Mouse (Mus musculus): ENCODE data around the gene Cdh26. TPM values are rescaled to one million over a fixed set of nuclear protein-coding genes. Genes with fewer than 3 reads are reported as not detected.

Cdh26 gene
- 0.40 and 0.55 TPM in 2 replicates for polyA plus RNA-seq (2014; fragmentation: Nextera tagmentation; extraction: Ambion mirVana)

- no peaks in the 10 kb centered on the region for H3K27me3 ChIP-seq (ENCODE audit: control insufficient read depth, insufficient read depth, low read length)
- H3K4me1 ChIP-seq (ENCODE audit: control insufficient read depth, insufficient read depth, low read length): no peaks in the 10 kb centered on the region
- no peak within 1 kb of the TSS for H3K27ac ChIP-seq (replicated peaks; ENCODE audit: low read depth, low read length)
- no peak within 1 kb of the TSS for H3K4me3 ChIP-seq (ENCODE audit: low read depth, low read length)
- 96% methylated on average over 4 of the region's 4 CpGs for WGBS
- DNase-seq (ENCODE audit: low spot score) (no peak), ATAC-seq (ENCODE audit: insufficient number of reproducible peaks, low FRiP score, low TSS enrichment, low read depth) (no peak)
- H3K36me3 ChIP-seq (ENCODE audit: control insufficient read depth, insufficient read depth, low read length): no peaks in the 10 kb centered on the region
- H3K4me2 ChIP-seq (ENCODE audit: low read depth, severe bottlenecking): no peak within 1 kb of the TSS
- no peak within 1 kb of the TSS for H3K9ac ChIP-seq (ENCODE audit: low read length)
- H3K9me3 ChIP-seq (ENCODE audit: control insufficient read depth, low read length): no peaks in the 10 kb centered on the region
These were observed at the start of gene Cdh26 for GRCm38 (mm10) chr2:178430231-178430630. Cdh26 (plus strand) TSS chr2:178430531.

DNA sequence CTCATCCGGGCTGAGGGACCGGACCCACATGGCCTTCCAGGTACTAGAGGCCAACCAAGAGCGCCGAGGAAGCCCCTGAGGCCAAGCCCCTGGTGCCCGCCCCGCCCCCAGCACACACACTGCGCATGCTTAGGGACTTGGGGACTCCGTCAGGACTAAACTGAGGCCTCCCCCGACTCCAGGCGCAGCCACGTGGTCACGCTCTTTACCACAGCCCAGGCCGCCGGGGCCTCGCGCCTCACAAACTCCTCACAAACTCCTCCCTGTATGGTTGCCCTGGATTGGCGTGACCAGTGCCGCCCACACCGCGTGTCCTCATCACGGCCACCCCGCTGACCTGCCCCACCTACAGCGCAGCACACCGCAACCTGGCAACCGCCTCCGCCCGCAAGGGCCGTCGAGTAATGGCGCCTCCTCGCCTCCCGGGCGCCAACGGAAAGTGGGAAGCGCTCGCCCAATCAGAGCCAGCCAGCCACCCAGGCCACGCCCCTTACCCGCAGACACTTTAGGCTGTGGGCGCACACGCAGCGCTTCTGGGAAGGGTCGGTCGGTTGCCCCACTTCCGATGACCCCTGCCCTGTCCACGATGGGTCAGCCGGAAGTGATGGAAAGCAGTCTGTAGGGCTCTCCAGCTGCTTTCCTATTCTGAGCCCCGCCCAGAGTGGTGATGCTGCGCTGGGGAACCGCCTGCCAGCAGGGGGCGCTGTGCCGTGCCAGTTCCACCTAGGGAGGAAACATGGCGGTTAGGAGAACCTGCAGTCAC lies 23.1 kb upstream of the Cdh26 start, which contains the start of gene Sycp2:
Gene Sycp2 (minus strand): TSS at position 633 of the 763 bp plus-strand sequence.
- Histone ChIP-seq H3K27me3 (ENCODE audit: control insufficient read depth, insufficient read depth, low read length) (no peaks in the 10 kb centered on the region), H3K4me3 (ENCODE audit: low read depth, low read length) (no peak within 1 kb of the TSS), H3K9me3 (ENCODE audit: control insufficient read depth, low read length) (peaks cover 4% of the 10 kb centered on the region; the same call in 1 of the 2 replicates), H3K36me3 (ENCODE audit: control insufficient read depth, insufficient read depth, low read length) (no peaks in the 10 kb centered on the region), H3K4me1 (ENCODE audit: control insufficient read depth, insufficient read depth, low read length) (no peaks in the 10 kb centered on the region), H3K9ac (ENCODE audit: low read length) (no peak within 1 kb of the TSS), H3K4me2 (ENCODE audit: low read depth, severe bottlenecking) (no peak within 1 kb of the TSS), H3K27ac (replicated peaks; ENCODE audit: low read depth, low read length) (no peak within 1 kb of the TSS)
- 79% methylated on average over 51 of the region's 52 CpGs for WGBS
- peak; percentile 74 for ATAC-seq (ENCODE audit: insufficient number of reproducible peaks, low FRiP score, low TSS enrichment, low read depth)
- DNase-seq (ENCODE audit: low spot score): peak; percentile 25

- DNase-seq (ENCODE audit: low spot score) (no peak), ATAC-seq (ENCODE audit: insufficient number of reproducible peaks, low FRiP score, low TSS enrichment, low read depth) (no peak)
- H3K9ac ChIP-seq (ENCODE audit: low read length): no peak overlapping the region
- no peak overlapping the region for H3K4me2 ChIP-seq (ENCODE audit: low read depth, severe bottlenecking)
- no peak overlapping the region for H3K27ac ChIP-seq (replicated peaks; ENCODE audit: low read depth, low read length)
- H3K4me1 ChIP-seq (ENCODE audit: control insufficient read depth, insufficient read depth, low read length): peaks cover 7% of the 10 kb centered on the region
- H3K4me3 ChIP-seq (ENCODE audit: low read depth, low read length): no peak overlapping the region
- H3K36me3 ChIP-seq (ENCODE audit: control insufficient read depth, insufficient read depth, low read length): no peaks in the 10 kb centered on the region
- peaks cover 9% of the 10 kb centered on the region for H3K27me3 ChIP-seq (ENCODE audit: control insufficient read depth, insufficient read depth, low read length)
- peaks cover 4% of the 10 kb centered on the region; the same call in 1 of the 2 replicates for H3K9me3 ChIP-seq (ENCODE audit: control insufficient read depth, low read length)
- WGBS: 53% methylated on average over 1 of the region's 1 CpGs
These were observed 21.3 kb upstream of the Cdh26 start for GRCm38 (mm10) chr2:178409024-178409423.

- Histone ChIP-seq H3K4me1 (ENCODE audit: control insufficient read depth, insufficient read depth, low read length) (peaks cover 9% of the 10 kb centered on the region), H3K4me3 (ENCODE audit: low read depth, low read length) (no peak overlapping the region), H3K27ac (replicated peaks; ENCODE audit: low read depth, low read length) (no peak overlapping the region), H3K4me2 (ENCODE audit: low read depth, severe bottlenecking) (no peak overlapping the region), H3K36me3 (ENCODE audit: control insufficient read depth, insufficient read depth, low read length) (no peaks in the 10 kb centered on the region), H3K9ac (ENCODE audit: low read length) (no peak overlapping the region), H3K9me3 (ENCODE audit: control insufficient read depth, low read length) (peaks cover 4% of the 10 kb centered on the region; the same call in 1 of the 2 replicates), H3K27me3 (ENCODE audit: control insufficient read depth, insufficient read depth, low read length) (peaks cover 9% of the 10 kb centered on the region)
- WGBS: 85% methylated on average over 6 of the region's 6 CpGs
- no peak for ATAC-seq (ENCODE audit: insufficient number of reproducible peaks, low FRiP score, low TSS enrichment, low read depth)
- peak; percentile 7 for DNase-seq (ENCODE audit: low spot score)
These were observed 20.0 kb upstream of the Cdh26 start for GRCm38 (mm10) chr2:178410286-178410685.

- H3K4me2 ChIP-seq (ENCODE audit: low read depth, severe bottlenecking): no peak overlapping the region
- H3K9ac ChIP-seq (ENCODE audit: low read length): no peak overlapping the region
- ATAC-seq (ENCODE audit: insufficient number of reproducible peaks, low FRiP score, low TSS enrichment, low read depth): no peak
- peaks cover 9% of the 10 kb centered on the region for H3K27me3 ChIP-seq (ENCODE audit: control insufficient read depth, insufficient read depth, low read length)
- H3K9me3 ChIP-seq (ENCODE audit: control insufficient read depth, low read length): no peaks in the 10 kb centered on the region
- H3K4me3 ChIP-seq (ENCODE audit: low read depth, low read length): no peak overlapping the region
- no peaks in the 10 kb centered on the region for H3K36me3 ChIP-seq (ENCODE audit: control insufficient read depth, insufficient read depth, low read length)
- peak; percentile 21 for DNase-seq (ENCODE audit: low spot score)
- H3K4me1 ChIP-seq (ENCODE audit: control insufficient read depth, insufficient read depth, low read length): peaks cover 9% of the 10 kb centered on the region
- no peak overlapping the region for H3K27ac ChIP-seq (replicated peaks; ENCODE audit: low read depth, low read length)
- 73% methylated on average over 6 of the region's 6 CpGs for WGBS
These were observed 17.7 kb upstream of the Cdh26 start for GRCm38 (mm10) chr2:178412598-178412997.

GRCm38 (mm10) chr2:178413081-178413480 lies 17.2 kb upstream of the Cdh26 start:
- DNase-seq (ENCODE audit: low spot score) (no peak), ATAC-seq (ENCODE audit: insufficient number of reproducible peaks, low FRiP score, low TSS enrichment, low read depth) (no peak)
- Histone ChIP-seq H3K4me3 (ENCODE audit: low read depth, low read length) (peak overlapping the region; percentile 61; the same call in 1 of the 2 replicates), H3K27ac (replicated peaks; ENCODE audit: low read depth, low read length) (no peak overlapping the region), H3K27me3 (ENCODE audit: control insufficient read depth, insufficient read depth, low read length) (peaks cover 9% of the 10 kb centered on the region), H3K4me1 (ENCODE audit: control insufficient read depth, insufficient read depth, low read length) (peaks cover 9% of the 10 kb centered on the region), H3K4me2 (ENCODE audit: low read depth, severe bottlenecking) (peak overlapping the region; percentile 99), H3K9ac (ENCODE audit: low read length) (no peak overlapping the region), H3K36me3 (ENCODE audit: control insufficient read depth, insufficient read depth, low read length) (no peaks in the 10 kb centered on the region), H3K9me3 (ENCODE audit: control insufficient read depth, low read length) (no peaks in the 10 kb centered on the region)
- WGBS: 61% methylated on average over 13 of the region's 13 CpGs

DNA sequence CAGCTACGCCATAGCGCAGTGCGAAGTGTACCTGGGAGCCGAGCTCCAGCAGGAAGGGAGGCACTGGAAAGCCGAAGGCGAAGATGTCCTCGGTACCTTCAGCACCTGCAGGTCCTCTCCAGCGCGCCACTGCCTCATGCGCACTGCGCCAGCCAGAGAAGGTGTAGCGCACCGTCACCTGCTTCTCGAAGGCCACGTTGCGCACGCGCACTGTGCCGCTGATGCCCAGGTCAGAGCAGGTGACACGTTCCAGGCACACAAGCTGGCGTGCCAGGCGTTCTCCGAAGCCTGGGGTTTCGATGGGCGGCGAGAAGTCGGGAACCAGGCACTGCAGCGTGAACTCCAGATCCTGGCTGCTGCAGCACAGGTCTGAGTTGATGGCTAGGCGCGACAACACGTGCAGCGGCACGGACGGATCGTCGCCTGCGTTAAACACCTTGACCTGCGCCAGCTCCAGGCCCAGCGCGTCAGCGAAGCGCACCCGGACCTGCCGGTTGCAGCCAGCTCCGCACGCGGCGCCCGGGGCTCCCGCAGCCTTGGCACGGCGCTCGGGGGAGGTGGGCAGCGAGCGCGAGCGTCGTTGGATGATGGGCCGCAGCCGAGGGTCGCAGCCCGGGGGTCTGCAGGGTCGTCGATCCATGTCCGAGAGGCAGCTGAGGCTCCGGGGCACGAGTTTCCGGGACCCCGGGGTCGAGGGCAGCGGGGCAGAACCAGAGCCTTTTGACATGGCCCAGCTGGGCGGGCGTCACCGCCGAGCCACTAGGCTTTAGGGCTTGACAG lies 16.7 kb upstream of the Cdh26 start:
- H3K27ac ChIP-seq (replicated peaks; ENCODE audit: low read depth, low read length): no peak overlapping the region

More for the DNA sequence above, 16.7 kb upstream of the Cdh26 start:
- H3K36me3 ChIP-seq (ENCODE audit: control insufficient read depth, insufficient read depth, low read length): no peaks in the 10 kb centered on the region
- peak overlapping the region; percentile 99 for H3K4me2 ChIP-seq (ENCODE audit: low read depth, severe bottlenecking)
- DNase-seq (ENCODE audit: low spot score) (peak; percentile 44), ATAC-seq (ENCODE audit: insufficient number of reproducible peaks, low FRiP score, low TSS enrichment, low read depth) (peak; percentile 26; the same call in 1 of the 2 replicates)
- peaks cover 9% of the 10 kb centered on the region for H3K27me3 ChIP-seq (ENCODE audit: control insufficient read depth, insufficient read depth, low read length)
- H3K9ac ChIP-seq (ENCODE audit: low read length): peak overlapping the region; percentile 67
- H3K4me1 ChIP-seq (ENCODE audit: control insufficient read depth, insufficient read depth, low read length): peaks cover 9% of the 10 kb centered on the region
- peak overlapping the region; percentile 61 for H3K4me3 ChIP-seq (ENCODE audit: low read depth, low read length)
- H3K9me3 ChIP-seq (ENCODE audit: control insufficient read depth, low read length): no peaks in the 10 kb centered on the region
- 12% methylated on average over 75 of the region's 75 CpGs for WGBS

Measured in limb, embryonic 11.5 days (tissue).